Mouse (Mus musculus) left cerebral cortex, adult 2 months (tissue): ENCODE data around the gene Arhgef10l. TPM values are rescaled to one million over a fixed set of nuclear protein-coding genes. Genes with fewer than 3 reads are reported as not detected.
"Not testable (repeated sequence)": the region's sequence is repeated elsewhere in the genome, so short reads cannot be mapped to it uniquely, and the experiment has no call there.

Experiments
- DNase-seq, 2 experiments: peaks; one replicate each; pipeline ENCODE4 v3.0.0; 2021 to 2022; ENCODE audit warnings: low spot score in 2 of 2, mixed read lengths in 1 of 2; ENCODE audit errors: extremely low spot score in 1 of 2
- H3K27ac ChIP-seq: fragments of 200-600 bp; 2 replicates; pipeline ENCODE4 v1.8.1; 2022
- H3K4me3 ChIP-seq: fragments of 200-600 bp; 2 replicates; pipeline ENCODE4 v1.8.1; 2022
- CTCF ChIP-seq: fragments of 200-600 bp; IDR thresholded peaks from 2 replicates; pipeline ENCODE4 v1.8.1; 2022; ENCODE audit warnings: antibody characterized with exemption, mild to moderate bottlenecking, moderate library complexity
- intact Hi-C: fragments of 180-260 bp; cut with DNase I; formaldehyde crosslinking; loops from one replicate; pipeline ENCODE4 v1.15.1; 2025
- total RNA-seq, 2 experiments: library from RNA; stranded (reverse); gene quantifications; 2 replicates each; pipeline ENCODE4 v1.2.3; 2021

Gene Arhgef10l
- total RNA-seq, 2 experiments from 2014 or later = 63.2 to 71.5 TPM

- DNase-seq = no peak
- no peak overlapping the region for H3K27ac ChIP-seq
Measured at GRCm38 (mm10) chr4:140572376-140572775, 93.4 kb downstream of the Arhgef10l start.

GRCm38 (mm10) chr4:140569394-140569793 is 96.4 kb downstream of the Arhgef10l start:
- intact Hi-C loops = no loop called here
- DNase-seq = no peak
- Histone ChIP-seq H3K4me3 (no peak overlapping the region), H3K27ac (no peak overlapping the region)
- no peak for TF ChIP-seq CTCF

More at GRCm38 (mm10) chr4:140572376-140572775, 93.4 kb downstream of the Arhgef10l start:
- intact Hi-C loops = no loop called here
- no peak overlapping the region for H3K4me3 ChIP-seq
- no peak for TF ChIP-seq CTCF

- H3K4me3 ChIP-seq = no peak overlapping the region
- intact Hi-C loops = no loop called here
- DNase-seq = no peak
- H3K27ac ChIP-seq = no peak overlapping the region
- no peak for TF ChIP-seq CTCF
Measured at GRCm38 (mm10) chr4:140567911-140568480, 97.8 kb downstream of the Arhgef10l start.

- no peak for TF ChIP-seq CTCF
- DNase-seq = peak in 1 of 2 experiments; percentile 26
- H3K27ac ChIP-seq = no peak overlapping the region
- no peak overlapping the region for H3K4me3 ChIP-seq
- intact Hi-C loops = no loop called here
Measured at GRCm38 (mm10) chr4:140566785-140567184, 99.0 kb downstream of the Arhgef10l start.

- DNase-seq, H3K27ac ChIP-seq, H3K4me3 ChIP-seq, intact Hi-C loops: not testable (repeated sequence)
Measured at GRCm38 (mm10) chr4:140564459-140564858, 101.4 kb downstream of the Arhgef10l start.

GRCm38 (mm10) chr4:140562461-140563178 is 103.2 kb downstream of the Arhgef10l start:
- Histone ChIP-seq H3K27ac (no peak overlapping the region), H3K4me3 (no peak overlapping the region)
- no peak for TF ChIP-seq CTCF
- intact Hi-C loops = no loop called here
- DNase-seq = peak in 1 of 2 experiments; percentile 20

GRCm38 (mm10) chr4:140561744-140562143 is 104.1 kb downstream of the Arhgef10l start:
- intact Hi-C loops = no loop called here
- TF ChIP-seq CTCF = peak; percentile 30
- DNase-seq = no peak
- Histone ChIP-seq H3K4me3 (no peak overlapping the region), H3K27ac (no peak overlapping the region)

- peak; percentile 39 for TF ChIP-seq CTCF
- DNase-seq = no peak
- Histone ChIP-seq H3K4me3 (no peak overlapping the region), H3K27ac (no peak overlapping the region)
- intact Hi-C loops = loop anchor here (5.0 kb wide), 1 partner anchor 342 kb away; no protein-coding TSS in a partner anchor
Measured at GRCm38 (mm10) chr4:140559862-140560261, 106.0 kb downstream of the Arhgef10l start.

- H3K27ac ChIP-seq = no peak overlapping the region
- no peak for TF ChIP-seq CTCF
- no peak overlapping the region for H3K4me3 ChIP-seq
- intact Hi-C loops = loop anchor here (5.0 kb wide), 1 partner anchor 344 kb away; no protein-coding TSS in a partner anchor
- DNase-seq = no peak
Measured at GRCm38 (mm10) chr4:140558193-140558592, 107.6 kb downstream of the Arhgef10l start.

- Histone ChIP-seq H3K4me3 (no peak overlapping the region), H3K27ac (no peak overlapping the region)
- DNase-seq = no peak
- no peak for TF ChIP-seq CTCF
- intact Hi-C loops = loop anchor here (5.0 kb wide), 1 partner anchor 346 kb away; no protein-coding TSS in a partner anchor
Measured at GRCm38 (mm10) chr4:140556561-140556960, 109.3 kb downstream of the Arhgef10l start.

- Histone ChIP-seq H3K27ac (no peak overlapping the region), H3K4me3 (no peak overlapping the region)
- TF ChIP-seq CTCF = peak; percentile 81
- intact Hi-C loops = loop anchor here (1.0 to 5.0 kb wide), 2 partner anchors 119 to 347 kb away; no protein-coding TSS in a partner anchor
- DNase-seq = peak; percentile 62 to 71
Measured at GRCm38 (mm10) chr4:140555273-140555672, 110.5 kb downstream of the Arhgef10l start.

- no peak for TF ChIP-seq CTCF
- Histone ChIP-seq H3K4me3 (no peak overlapping the region), H3K27ac (no peak overlapping the region)
- no peak for DNase-seq
- intact Hi-C loops = no loop called here
Measured at GRCm38 (mm10) chr4:140554552-140554951, 111.3 kb downstream of the Arhgef10l start.
